Mouse (Mus musculus) thymus, adult 2 months (tissue): ENCODE results near the gene Fam189a1. TPM values are rescaled to one million over a fixed set of nuclear protein-coding genes. Genes with fewer than 3 reads are reported as not detected.

ENCODE experiments used
- DNase-seq: peaks from one replicate; pipeline ENCODE4 v3.0.0; 2021
- H3K27ac ChIP-seq: fragments of 200-500 bp; 2 replicates; pipeline ENCODE4 v1.5.1; 2012; ENCODE audit warnings: low read length, control low read depth; ENCODE audit not compliant: control insufficient read depth, insufficient read depth
- H3K27me3 ChIP-seq: fragments of 200-500 bp; 2 replicates; pipeline ENCODE4 v1.6.1; 2012; ENCODE audit warnings: mild to moderate bottlenecking, low read length, moderate library complexity, mixed read lengths; ENCODE audit not compliant: control insufficient read depth, insufficient read depth
- H3K36me3 ChIP-seq: fragments of 200-500 bp; 2 replicates; pipeline ENCODE4 v1.6.1; 2012; ENCODE audit warnings: mild to moderate bottlenecking, low read length, moderate library complexity; ENCODE audit not compliant: control insufficient read depth, insufficient read depth
- H3K4me1 ChIP-seq: fragments of 200-500 bp; replicated peaks from 2 replicates; pipeline ENCODE4 v1.6.1; 2012; ENCODE audit warnings: low read length; ENCODE audit not compliant: control insufficient read depth, insufficient read depth
- H3K4me3 ChIP-seq: fragments of 200-500 bp; 2 replicates; pipeline ENCODE4 v1.5.1; 2012; ENCODE audit warnings: mild to moderate bottlenecking, low read length, control low read depth, moderate library complexity; ENCODE audit not compliant: control insufficient read depth, insufficient read depth
- CTCF ChIP-seq: fragments of 200-500 bp; IDR thresholded peaks from 2 replicates; pipeline ENCODE4 v1.5.1; 2012; ENCODE audit warnings: mild to moderate bottlenecking, control low read depth, low read length, moderate library complexity, borderline replicate concordance; ENCODE audit not compliant: control insufficient read depth, poor library complexity, insufficient read depth; ENCODE audit errors: extremely low read depth
- POLR2A ChIP-seq: fragments of 200-500 bp; IDR thresholded peaks from 2 replicates; pipeline ENCODE4 v1.6.1; 2012; ENCODE audit warnings: mild to moderate bottlenecking, low read length, control low read depth, moderate library complexity; ENCODE audit not compliant: control insufficient read depth, poor library complexity, insufficient read depth; ENCODE audit errors: extremely low read depth
- WGBS: fragments of 180-500 bp; shearing (Covaris S2); methylation state at CpG from one replicate; pipeline ENCODE4 v1.1.7; 2018; 5-methylcytosine and 5-hydroxymethylcytosine counted together
- polyA plus RNA-seq: library from polyadenylated mRNA; depleted of rRNA; stranded (reverse); fragments of >200 nt; gene quantifications from 2 replicates; pipeline ENCODE4 v1.2.3, GENCODE M21; 2012

Fam189a1 gene
- polyA plus RNA-seq, 1 experiment = 1.9 TPM

DNA sequence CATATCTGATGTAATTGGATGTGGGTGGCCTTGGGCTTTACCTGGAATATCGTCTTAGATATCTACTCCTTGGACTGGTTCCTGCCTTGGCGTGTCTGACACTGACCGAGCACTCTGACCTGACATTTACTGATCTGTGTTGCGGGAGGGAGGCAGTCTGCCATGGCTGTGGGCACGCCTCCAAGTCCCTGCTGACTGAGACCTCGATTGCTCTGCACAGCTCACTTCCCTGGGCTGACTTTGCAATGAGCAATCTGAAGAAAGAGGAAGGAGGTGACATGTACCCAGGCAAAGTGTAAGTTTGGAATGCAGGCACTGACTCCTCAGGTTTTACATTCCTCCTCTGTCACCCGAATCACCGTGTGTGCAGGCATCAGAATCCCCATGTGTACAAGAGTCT, 364.3 kb downstream of the Fam189a1 start:
- H3K4me3 ChIP-seq = no peak overlapping the region
- H3K27ac ChIP-seq = no peak overlapping the region
- TF ChIP-seq CTCF (no peak), POLR2A (no peak)
- no peaks in the 10 kb centered on the region for H3K4me1 ChIP-seq
- no peak for DNase-seq
- no peaks in the 10 kb centered on the region for H3K27me3 ChIP-seq
- H3K36me3 ChIP-seq = no peaks in the 10 kb centered on the region
- WGBS = 20% methylated on average over 8 of the region's 8 CpGs

- H3K4me3 ChIP-seq = no peak overlapping the region
- H3K36me3 ChIP-seq = no peaks in the 10 kb centered on the region
- WGBS = 92% methylated on average over 9 of the region's 9 CpGs
- H3K4me1 ChIP-seq = no peaks in the 10 kb centered on the region
- TF ChIP-seq POLR2A (no peak), CTCF (no peak)
- no peak for DNase-seq
- no peak overlapping the region for H3K27ac ChIP-seq
- H3K27me3 ChIP-seq = no peaks in the 10 kb centered on the region
Measured at GRCm38 (mm10) chr7:64791145-64791544, 365.2 kb downstream of the Fam189a1 start.

- WGBS = 87% methylated on average over 3 of the region's 3 CpGs
- Histone ChIP-seq H3K4me3 (no peak overlapping the region), H3K36me3 (no peaks in the 10 kb centered on the region), H3K4me1 (no peaks in the 10 kb centered on the region), H3K27ac (no peak overlapping the region), H3K27me3 (no peaks in the 10 kb centered on the region)
- DNase-seq = no peak
- TF ChIP-seq CTCF (no peak), POLR2A (no peak)
Measured at GRCm38 (mm10) chr7:64785040-64785439, 371.3 kb downstream of the Fam189a1 start.

DNA sequence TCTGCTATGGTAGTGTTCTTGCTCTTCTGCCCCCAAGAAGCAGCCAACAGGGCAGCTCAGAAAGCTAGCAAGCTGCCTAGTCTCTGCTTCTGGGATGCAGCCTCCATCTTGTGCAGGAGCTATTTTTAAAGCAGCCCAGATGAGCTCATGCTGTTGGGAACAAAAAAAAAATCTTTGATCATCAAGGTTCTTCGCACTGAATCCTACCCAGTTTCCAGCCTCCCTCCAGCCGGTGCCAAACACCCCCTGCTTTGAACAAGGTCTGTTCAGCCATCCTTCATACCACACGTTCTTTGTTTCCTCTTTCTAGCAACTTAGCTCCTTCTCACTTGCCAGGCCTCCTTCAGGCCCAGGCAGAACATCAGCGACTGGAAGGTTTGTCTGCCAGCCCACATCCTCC, 376.9 kb downstream of the Fam189a1 start:
- DNase-seq = no peak
- Histone ChIP-seq H3K4me1 (no peaks in the 10 kb centered on the region), H3K27me3 (no peaks in the 10 kb centered on the region), H3K4me3 (no peak overlapping the region), H3K36me3 (no peaks in the 10 kb centered on the region), H3K27ac (no peak overlapping the region)
- 38% methylated on average over 4 of the region's 4 CpGs for WGBS
- no peak for TF ChIP-seq CTCF
- TF ChIP-seq POLR2A = no peak

DNA sequence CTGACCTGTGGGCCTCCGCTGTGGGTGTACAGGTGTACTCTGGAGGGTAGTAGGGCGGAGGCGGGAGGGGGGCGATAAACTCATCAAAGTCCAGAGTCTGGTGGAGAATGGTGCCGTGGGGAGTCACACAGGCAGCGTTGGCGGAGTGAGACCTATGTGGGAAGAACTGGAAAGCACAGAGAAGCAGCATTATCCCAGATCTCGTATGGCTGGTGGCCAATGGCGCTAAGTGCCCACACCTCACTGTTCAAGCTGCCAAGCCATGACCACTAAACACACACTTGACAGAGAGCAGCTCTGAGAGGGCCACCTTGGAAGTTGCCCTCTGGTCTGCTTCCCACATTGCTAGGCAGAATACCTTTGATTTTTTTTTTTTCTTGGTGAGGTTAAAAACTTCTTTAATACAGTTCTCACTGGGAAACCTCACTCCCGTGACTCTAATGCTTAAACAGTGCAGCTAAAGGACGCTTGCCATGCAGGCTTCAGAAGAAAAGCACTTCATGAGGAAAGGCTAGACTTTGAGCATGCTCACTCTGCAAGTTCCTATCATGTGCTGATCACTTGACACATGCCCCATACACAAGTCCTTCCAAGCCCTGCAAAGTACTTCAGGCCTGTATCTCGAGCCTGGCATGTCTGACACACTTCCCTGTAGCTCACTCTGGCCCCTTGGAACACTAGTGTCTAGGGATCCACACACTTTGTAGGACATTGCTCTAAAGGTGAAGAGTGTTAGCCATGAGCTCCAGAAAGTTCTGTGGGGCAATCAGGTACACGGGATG, 379.5 kb downstream of the Fam189a1 start:
- 86% methylated on average over 13 of the region's 13 CpGs for WGBS
- DNase-seq = no peak
- Histone ChIP-seq H3K36me3 (no peaks in the 10 kb centered on the region), H3K4me1 (no peaks in the 10 kb centered on the region), H3K27me3 (no peaks in the 10 kb centered on the region), H3K4me3 (no peak overlapping the region), H3K27ac (no peak overlapping the region)
- TF ChIP-seq POLR2A = no peak

DNA sequence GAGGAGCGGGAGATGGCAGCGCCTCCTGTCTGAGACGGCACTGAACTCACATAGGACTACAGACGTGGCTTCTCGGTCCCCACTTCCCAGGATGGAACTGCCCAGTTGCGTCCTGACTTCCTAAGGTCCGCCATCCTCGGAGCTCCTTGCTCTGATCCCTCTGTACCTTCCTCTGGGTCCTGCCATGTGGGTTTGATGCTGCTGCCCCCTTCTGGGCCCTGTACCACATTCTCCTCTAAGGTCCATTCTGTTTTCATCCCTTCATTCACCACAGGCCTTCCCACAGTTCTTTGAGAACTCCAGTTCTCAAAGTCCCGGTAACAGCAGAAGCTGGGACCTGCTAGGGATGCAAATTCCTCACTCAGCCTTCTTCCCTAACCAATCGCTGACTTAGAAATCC, 382.9 kb downstream of the Fam189a1 start:
- H3K4me1 ChIP-seq = no peaks in the 10 kb centered on the region
- 62% methylated on average over 10 of the region's 10 CpGs for WGBS
- H3K27ac ChIP-seq = no peak overlapping the region
- DNase-seq = no peak
- H3K27me3 ChIP-seq = no peaks in the 10 kb centered on the region
- no peak for TF ChIP-seq CTCF
- no peak for TF ChIP-seq POLR2A
- H3K4me3 ChIP-seq = no peak overlapping the region
- H3K36me3 ChIP-seq = no peaks in the 10 kb centered on the region

DNA sequence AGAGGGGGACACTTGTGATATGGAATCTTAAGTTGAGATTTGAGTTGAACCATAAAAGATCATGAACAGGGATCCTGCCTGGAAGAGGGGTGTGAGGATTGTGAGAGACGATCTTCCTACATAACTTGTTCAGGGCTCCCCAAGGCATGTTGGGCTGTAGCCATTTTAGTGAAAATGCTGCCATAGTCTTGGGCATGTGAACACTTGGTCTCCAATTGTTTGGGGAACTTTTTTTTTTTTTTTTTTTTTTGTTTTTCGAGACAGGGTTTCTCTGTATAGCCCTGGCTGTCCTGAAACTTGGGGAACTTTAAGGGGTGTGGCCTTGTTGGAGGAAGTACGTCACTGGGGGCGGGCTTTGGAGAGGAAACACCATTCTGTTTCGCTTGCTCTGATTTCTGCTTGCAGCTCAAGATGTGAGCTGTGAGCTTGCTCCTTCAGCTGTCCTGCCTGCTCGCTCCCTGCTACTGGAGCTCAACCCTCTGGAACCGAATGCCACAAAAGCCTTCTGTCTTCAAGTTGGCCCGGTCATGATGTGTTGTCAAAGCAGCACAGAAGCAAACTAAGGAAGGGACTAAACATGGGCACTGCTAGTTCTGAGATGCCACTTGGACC, 385.5 kb downstream of the Fam189a1 start:
- Histone ChIP-seq H3K36me3 (no peaks in the 10 kb centered on the region), H3K4me3 (no peak overlapping the region), H3K4me1 (no peaks in the 10 kb centered on the region), H3K27ac (no peak overlapping the region), H3K27me3 (no peaks in the 10 kb centered on the region)
- no peak for DNase-seq
- WGBS = 79% methylated on average over 8 of the region's 8 CpGs
- TF ChIP-seq CTCF = no peak
- no peak for TF ChIP-seq POLR2A
